Mouse (Mus musculus) retina, postnatal 7 days (tissue): Measurements from ENCODE around the gene Plac9b.
"Not testable (repeated sequence)": the region's sequence is repeated elsewhere in the genome, so short reads cannot be mapped to it uniquely, and the experiment has no call there.

Experiments used
- DNase-seq: peaks from one replicate; pipeline ENCODE4 v3.0.0-alpha.2; 2012; ENCODE audit warnings: low read depth, low spot score

Plac9b gene

GRCm38 (mm10) chr14:26182380-26182779, at the start of gene Plac9b:
TSS of gene Plac9b (minus strand) at chr14:26182480.
- DNase-seq = not testable (repeated sequence)

GRCm38 (mm10) chr14:26216233-26217000, 34.1 kb upstream of the Plac9b start:
- not testable (repeated sequence) for DNase-seq

GRCm38 (mm10) chr14:26206926-26207247, 24.6 kb upstream of the Plac9b start, which contains the start of gene Tmem254b:
TSS of gene Tmem254b (minus strand) at chr14:26207041.
- not testable (repeated sequence) for DNase-seq

DNA sequence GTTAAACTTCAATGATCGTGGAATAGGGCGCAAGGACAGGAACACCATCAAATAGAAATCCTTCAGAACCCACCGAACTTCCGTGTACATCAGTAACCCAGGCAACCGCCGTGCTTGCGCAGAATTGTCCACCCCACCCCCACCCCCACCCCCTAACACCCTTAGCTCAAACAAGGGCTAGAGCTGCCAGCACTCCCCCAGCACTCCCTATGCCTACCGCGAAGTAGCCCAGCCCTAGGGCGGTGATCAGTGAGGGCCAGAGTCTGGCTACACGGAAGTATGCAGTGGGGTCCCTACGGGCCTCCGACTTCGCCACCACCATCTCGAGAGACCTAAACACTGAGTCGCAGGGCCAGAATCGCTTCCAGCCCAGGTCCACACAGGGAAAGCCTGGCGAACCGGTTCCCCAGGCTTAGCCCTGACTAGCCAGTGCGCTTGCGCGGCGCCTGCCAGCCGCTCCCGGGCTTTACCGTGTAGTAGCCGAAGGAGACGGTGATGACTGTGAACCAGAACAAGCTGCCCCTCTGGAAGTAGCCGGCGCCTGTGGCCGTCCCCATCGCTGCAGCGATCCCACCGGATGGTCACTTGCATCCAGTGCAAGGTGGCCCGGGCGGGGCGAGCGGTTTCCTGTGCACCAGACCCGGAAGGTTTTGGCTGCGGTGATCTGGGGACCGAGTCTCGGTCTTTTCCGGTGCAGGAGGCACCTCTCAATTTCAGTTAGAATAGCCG, 24.1 kb upstream of the Plac9b start:
- DNase-seq = not testable (repeated sequence)

DNA sequence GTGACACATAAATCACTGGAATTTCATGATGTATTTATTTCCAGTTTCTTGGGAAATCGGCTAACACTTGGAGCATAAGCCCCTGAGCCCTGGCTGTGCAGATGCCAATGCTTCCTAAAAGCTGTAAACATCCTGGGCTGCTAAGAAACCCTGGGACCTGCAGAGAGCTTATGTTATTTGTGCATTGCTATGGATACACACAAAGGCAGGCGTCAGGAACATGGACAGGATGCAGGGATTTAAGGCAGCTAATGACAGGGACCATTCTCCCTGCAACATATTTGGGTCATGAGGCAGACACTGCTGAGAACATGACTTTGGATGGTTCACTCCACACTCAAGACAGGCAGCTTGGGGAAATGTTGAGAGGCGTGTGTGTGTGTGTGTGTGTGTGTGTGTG, 15.6 kb upstream of the Plac9b start:
- not testable (repeated sequence) for DNase-seq

GRCm38 (mm10) chr14:26188361-26188760, 6.1 kb upstream of the Plac9b start:
- not testable (repeated sequence) for DNase-seq

DNA sequence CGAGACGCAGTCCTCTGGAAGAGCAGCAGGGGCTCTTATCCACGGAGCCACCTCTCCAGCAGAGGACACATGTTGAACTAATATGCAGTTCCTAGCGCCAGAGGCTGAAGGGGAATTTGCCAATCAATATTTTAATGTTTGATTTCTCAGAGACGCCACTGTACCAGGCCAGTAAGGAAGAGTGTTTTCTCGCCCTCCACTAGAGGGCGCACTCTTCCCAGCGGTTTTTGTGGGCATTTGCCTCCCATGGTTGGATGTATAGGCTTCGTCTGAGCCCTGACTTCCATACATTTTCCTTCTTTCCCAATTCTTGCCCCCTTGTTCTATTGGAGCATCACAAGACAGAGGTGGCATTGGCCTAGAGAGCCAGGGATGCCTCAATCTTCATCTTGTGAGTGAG, 4.4 kb upstream of the Plac9b start:
- not testable (repeated sequence) for DNase-seq

DNA sequence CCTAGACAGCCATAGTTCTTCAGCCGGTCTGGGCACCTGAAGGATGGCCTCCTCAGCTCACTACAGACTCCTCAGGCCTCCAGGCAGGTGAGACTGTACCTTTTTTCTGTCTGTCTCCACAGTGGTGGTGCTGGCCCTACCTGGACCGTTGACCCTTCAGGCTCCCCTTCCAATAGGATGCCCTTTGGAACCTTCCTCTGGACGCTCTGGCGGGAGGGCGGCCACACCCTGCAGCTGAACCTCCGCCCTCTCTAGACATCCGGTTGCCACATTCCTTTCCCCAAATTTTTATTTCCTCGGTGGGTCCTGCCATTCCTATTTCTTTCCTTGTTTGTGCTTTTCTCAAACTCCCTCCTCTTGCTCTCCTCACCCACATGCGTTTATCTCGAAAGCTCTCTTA, 620 bp downstream of the Plac9b start:
- DNase-seq = not testable (repeated sequence)

DNA sequence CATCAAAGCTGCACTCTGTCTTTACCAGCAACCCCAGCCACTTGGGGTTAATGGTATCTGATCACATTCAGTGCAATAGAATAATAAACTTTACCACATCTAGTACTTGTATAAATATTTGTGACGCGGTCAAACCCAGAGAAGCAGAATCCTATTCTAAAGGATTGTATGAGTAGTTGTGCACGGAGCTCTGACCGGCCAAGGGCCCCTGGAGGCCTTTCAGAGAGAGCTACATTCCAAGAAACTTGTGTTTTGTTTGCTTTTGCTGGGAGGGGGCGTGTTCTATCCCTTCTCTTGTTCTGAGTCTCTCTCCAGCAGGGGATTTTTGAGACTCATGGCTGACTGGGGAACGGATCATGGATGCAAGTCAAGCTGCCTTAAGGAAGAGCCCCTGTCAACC, 7.3 kb downstream of the Plac9b start:
- not testable (repeated sequence) for DNase-seq

DNA sequence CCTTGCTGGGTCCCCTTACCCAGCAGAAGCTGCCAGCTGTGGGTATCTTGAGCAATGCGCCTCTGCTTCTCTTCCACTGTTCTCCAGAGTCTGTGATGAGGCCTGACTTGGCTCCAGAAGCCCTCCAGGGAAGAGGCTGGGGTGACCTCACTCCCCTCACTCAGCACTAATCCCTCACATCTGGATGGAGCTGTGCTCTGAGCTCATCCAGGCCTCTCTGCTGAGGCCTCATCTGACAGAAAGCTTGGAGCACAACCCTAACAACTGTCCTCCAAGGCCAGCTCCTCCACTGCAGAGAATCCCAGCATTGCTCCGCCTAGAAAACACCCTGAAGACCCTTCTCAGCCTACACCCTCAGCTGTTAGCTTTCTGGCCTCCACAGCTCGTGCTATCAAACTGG, 8.3 kb downstream of the Plac9b start:
- DNase-seq = not testable (repeated sequence)

DNA sequence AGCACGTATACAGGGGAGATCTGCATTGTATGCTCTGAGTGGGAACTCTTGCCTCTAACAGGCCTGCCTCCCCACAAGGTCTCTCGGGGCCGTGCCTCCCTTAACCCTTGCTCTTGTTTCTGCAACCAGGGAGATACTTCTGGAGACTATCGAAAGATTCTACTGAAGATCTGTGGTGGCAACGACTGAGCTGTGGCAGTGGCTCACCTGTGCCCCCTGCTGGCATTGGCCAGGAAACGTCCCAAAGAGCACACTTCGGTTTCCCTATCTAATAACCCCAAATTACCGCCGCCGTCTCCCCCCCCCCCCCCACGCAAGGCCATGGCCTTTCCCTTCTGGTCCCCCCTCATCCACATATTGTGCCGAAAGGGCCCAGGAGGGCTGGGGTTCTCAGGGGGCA, 17.0 kb downstream of the Plac9b start:
- not testable (repeated sequence) for DNase-seq

- DNase-seq = not testable (repeated sequence)
Measured at GRCm38 (mm10) chr14:26162423-26162822, 19.9 kb downstream of the Plac9b start.

GRCm38 (mm10) chr14:26161156-26161555, 21.1 kb downstream of the Plac9b start:
- not testable (repeated sequence) for DNase-seq

DNA sequence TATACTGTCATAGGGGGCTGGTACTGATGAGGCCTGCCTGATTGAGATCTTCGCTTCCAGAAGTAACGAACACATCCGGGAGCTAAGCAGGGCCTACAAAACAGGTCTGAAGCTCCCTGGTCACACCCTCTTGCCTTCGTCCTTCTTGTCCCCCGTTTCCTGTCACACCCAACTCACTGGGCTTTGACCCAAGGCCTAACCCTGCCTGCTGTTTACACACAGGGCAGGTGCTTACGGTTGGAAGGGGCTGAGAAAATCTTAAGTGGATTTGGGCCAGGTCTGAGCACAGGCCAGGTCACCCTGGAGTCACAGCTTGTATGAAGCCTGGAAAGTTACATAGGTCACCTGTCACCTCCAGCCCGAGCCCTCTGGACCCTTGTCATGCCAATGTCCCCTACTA, 26.2 kb downstream of the Plac9b start:
- DNase-seq = not testable (repeated sequence)

DNA sequence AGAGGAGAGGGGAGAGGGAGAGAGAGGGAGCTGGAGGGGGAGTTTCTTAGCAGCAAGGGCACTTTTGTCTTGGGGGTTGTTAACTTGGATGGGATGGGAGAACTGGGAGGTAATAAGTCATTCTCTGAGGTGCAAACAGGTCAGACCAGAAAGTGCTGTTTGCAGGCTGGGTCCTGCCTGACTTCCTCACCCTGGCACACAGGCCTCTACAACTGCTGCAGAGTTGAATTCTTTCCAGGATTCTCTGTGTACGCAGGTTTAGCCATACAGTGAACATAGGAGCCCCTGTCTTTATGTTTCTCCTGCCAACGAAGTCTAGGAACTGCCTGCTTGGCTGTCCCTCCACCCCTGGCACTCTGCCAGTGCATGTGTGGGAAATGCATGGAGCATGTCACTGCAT, 35.2 kb downstream of the Plac9b start:
- not testable (repeated sequence) for DNase-seq

GRCm38 (mm10) chr14:26119095-26119494, 63.2 kb downstream of the Plac9b start:
- not testable (repeated sequence) for DNase-seq

DNA sequence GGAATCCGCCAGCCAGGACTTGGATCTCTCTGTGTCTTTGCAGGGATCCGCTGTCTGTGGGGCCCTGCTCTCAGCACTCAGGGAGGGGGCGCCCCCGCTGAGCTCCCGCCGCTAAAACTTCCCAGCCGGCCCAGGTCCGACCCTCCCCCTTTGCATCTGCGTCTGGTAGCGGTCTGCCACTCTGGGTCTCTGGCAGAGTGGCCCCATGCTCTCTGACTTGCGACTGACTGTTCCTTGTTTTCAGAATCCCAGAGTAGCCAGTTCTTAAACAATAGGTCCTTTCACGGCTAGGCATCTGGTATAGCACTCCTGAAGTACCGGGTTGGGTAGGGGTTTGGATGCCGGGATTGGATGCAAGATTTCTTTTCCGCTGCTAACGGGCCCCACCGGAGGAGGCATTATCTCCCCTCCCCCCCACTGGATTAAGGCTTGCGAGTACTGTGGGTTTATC, 63.7 kb downstream of the Plac9b start:
- DNase-seq = not testable (repeated sequence)

GRCm38 (mm10) chr14:26118150-26118549, 64.1 kb downstream of the Plac9b start, which contains the start of gene Duxbl2:
TSS of gene Duxbl2 (plus strand) at chr14:26118349.
- DNase-seq = not testable (repeated sequence)
